Mouse (Mus musculus): Measurements from ENCODE around the gene Slc1a4. TPM values are rescaled to one million over a fixed set of nuclear protein-coding genes. Genes with fewer than 3 reads are reported as not detected.

Slc1a4 gene
- polyA plus RNA-seq (2012; ENCODE audit: low replicate concordance): 0.27 and 0.42 TPM in 2 replicates

DNA sequence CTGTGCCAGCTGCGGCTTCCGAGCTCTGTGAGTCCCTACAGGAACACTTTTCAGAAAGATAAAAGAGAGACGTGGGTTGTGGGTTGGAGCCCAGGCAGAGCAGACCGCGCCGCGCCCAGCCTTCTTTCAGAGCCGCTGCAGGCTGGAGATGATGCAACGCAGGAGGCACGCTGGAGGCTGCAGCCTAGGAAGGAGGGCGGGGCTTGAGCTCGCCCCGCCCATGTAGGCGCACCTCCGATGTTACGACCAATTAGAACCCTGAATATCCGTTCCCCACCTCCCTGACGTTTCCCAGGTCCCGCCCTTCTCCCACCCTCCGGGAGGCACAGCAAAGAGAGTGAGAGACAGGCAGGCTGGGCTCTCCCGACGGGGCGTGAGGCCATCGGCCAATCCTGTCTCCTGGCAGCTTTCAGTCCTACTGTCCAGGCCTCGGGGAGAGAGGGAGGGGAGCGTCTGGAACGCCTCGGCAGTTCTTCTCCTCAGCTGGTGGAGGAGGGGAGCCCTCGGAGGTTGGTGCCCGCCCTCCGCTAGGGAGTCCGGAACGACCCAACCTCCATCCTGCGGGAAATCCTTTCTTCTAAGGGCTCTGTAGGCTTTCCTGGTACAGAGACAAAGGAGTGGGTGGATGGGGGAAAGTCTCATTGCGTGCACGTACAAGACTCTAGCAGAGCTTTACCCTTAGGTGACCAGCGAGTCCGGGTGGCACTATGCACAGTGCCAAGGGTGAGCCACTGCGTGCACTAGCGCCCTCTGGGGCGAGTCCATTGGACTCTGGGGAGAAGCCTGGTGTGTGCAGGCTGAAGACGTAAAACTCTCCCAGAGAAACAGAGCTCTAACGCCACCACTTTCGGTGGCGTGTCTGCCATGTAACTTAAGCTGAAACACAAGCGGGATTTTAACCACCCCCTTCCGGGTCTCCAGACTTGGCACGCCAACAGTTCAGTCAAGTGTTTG is at the start of gene Slc1a4:
Gene Slc1a4 (minus strand): TSS at position 153 of the 954 bp plus-strand sequence.

Other genes with a start within 250 kb of the Slc1a4 start
- gene Actr2, start 219.8 kb downstream of the Slc1a4 start, polyA plus RNA-seq (2012; ENCODE audit: low replicate concordance): 121 and 151 TPM in 2 replicates
- 23.8 and 25.9 TPM in 2 replicates for gene Rab1a, start 131.3 kb downstream of the Slc1a4 start, polyA plus RNA-seq (2012; ENCODE audit: low replicate concordance)
- gene Cep68, start 83.3 kb downstream of the Slc1a4 start, polyA plus RNA-seq (2012; ENCODE audit: low replicate concordance): 26.0 and 28.0 TPM in 2 replicates
- 63.2 and 103 TPM in 2 replicates for gene Sertad2, start 210.5 kb upstream of the Slc1a4 start, polyA plus RNA-seq (2012; ENCODE audit: low replicate concordance)

All from hematopoietic multipotent progenitor cell, adult 10-12 weeks (in vitro differentiated cells).